Mouse (Mus musculus) hindbrain, postnatal 0 days (tissue): Measurements from ENCODE around the gene 4430402I18Rik. TPM values are rescaled to one million over a fixed set of nuclear protein-coding genes. Genes with fewer than 3 reads are reported as not detected.

Experiments used
- ATAC-seq: fragments of 200-750 bp; cut with Nextera tagmentation; 2 replicates; pipeline ENCODE4 v1.8.0; 2017; ENCODE audit warnings: mild to moderate bottlenecking, moderate TSS enrichment, moderate library complexity
- DNase-seq: peaks from one replicate; pipeline ENCODE4 v3.0.0-alpha.2; 2015; ENCODE audit warnings: low spot score
- H3K27ac ChIP-seq: fragments of 300-500 bp; sonication (generic); 2 replicates; pipeline ENCODE4 v1.5.1; 2014; ENCODE audit warnings: mild to moderate bottlenecking
- H3K27me3 ChIP-seq: fragments of 300-500 bp; sonication (generic); 2 replicates; pipeline ENCODE4 v1.6.1; 2014; ENCODE audit warnings: low read length, mixed read lengths; ENCODE audit not compliant: insufficient read depth
- H3K36me3 ChIP-seq: fragments of 300-500 bp; sonication (generic); 2 replicates; pipeline ENCODE4 v1.6.1; 2014; ENCODE audit warnings: low read length, mixed read lengths; ENCODE audit not compliant: insufficient read depth
- H3K4me1 ChIP-seq: fragments of 300-500 bp; sonication (generic); 2 replicates; pipeline ENCODE4 v1.6.1; 2014; ENCODE audit warnings: antibody characterized with exemption, low read length, mixed read lengths; ENCODE audit not compliant: insufficient read depth
- H3K4me2 ChIP-seq: fragments of 300-500 bp; sonication (generic); 2 replicates; pipeline ENCODE4 v1.6.1; 2014; ENCODE audit warnings: low read depth, mild to moderate bottlenecking, low read length, moderate library complexity, mixed read lengths
- H3K4me3 ChIP-seq: fragments of 300-500 bp; sonication (generic); 2 replicates; pipeline ENCODE4 v1.5.1; 2014; ENCODE audit warnings: low read length
- H3K9ac ChIP-seq: fragments of 300-500 bp; sonication (generic); replicated peaks from 2 replicates; pipeline ENCODE4 v1.6.1; 2014; ENCODE audit warnings: mild to moderate bottlenecking, low read length, moderate library complexity, mixed read lengths
- H3K9me3 ChIP-seq: fragments of 300-500 bp; sonication (generic); 2 replicates; pipeline ENCODE4 v1.6.1; 2016; ENCODE audit warnings: low read length, mixed read lengths
- CTCF ChIP-seq: IDR thresholded peaks from 2 replicates; pipeline ENCODE4 v1.5.1; 2016; ENCODE audit warnings: antibody characterized with exemption, control low read depth, low read depth
- WGBS: fragments of 180-500 bp; shearing (Covaris S2); extraction: QIAGEN DNeasy Blood & Tissue Kit; methylation state at CpG from one replicate; pipeline ENCODE4 v1.1.7; 2014; 5-methylcytosine and 5-hydroxymethylcytosine counted together
- polyA plus RNA-seq: library from polyadenylated mRNA; unstranded; fragments of >200 nt; fragmentation: Nextera tagmentation; extraction: Ambion mirVana; gene quantifications from 2 replicates; pipeline ENCODE4 v1.2.1, GENCODE M21; 2015
- total RNA-seq: library from RNA; depleted of rRNA; stranded (reverse); fragments of >200 nt; gene quantifications from 2 replicates; pipeline ENCODE4 v1.2.3, GENCODE M21; 2014

The 4430402I18Rik gene
- total and polyA plus RNA-seq, 2 experiments from 2014 or later = 1.7 to 2.4 TPM

DNA sequence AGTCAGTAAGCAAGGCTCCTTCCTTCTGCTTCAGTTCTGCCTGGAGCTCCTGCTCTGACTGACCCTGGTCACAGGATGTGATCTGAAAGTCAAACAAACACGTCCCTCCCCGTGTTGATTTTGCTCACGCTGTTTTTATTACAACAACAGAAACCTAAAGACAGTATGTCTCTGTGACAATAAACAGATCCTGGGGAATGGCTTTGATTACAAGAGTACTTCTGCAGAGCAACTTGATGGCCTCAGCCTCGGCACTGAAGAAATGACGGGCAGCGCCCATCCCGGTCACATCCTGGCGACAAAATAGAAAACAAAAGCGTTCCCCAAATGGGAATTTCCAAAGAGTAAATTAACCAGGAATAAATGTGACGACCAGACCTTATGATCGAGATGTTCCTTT, 2.7 kb upstream of the 4430402I18Rik start:
- no peak for ATAC-seq
- DNase-seq = no peak

DNA sequence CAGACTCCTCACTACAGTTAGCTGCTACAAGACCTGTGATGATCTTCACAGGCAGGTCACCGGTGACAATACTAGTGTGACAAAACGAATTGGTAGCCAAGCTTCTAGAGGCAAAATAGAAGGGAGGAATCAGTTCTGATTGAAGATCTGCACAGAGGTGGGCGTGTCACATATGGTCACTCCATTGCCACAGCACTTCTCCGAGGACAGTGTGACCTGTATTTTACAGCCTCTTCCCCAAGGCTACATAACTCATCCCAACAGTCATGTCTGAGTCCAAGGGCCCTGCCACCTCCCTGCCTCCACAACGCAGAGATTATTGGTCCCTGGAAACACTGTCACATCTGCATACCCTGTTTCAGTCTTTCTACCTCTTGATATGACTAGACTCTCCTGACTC, 1.6 kb upstream of the 4430402I18Rik start:
- H3K4me1 ChIP-seq = peaks cover 15% of the 10 kb centered on the region
- 91% methylated on average over 5 of the region's 5 CpGs for WGBS
- H3K27ac ChIP-seq = no peak overlapping the region
- H3K9me3 ChIP-seq = no peaks in the 10 kb centered on the region
- H3K27me3 ChIP-seq = no peaks in the 10 kb centered on the region
- no peak for DNase-seq
- no peak overlapping the region for H3K4me2 ChIP-seq
- ATAC-seq = no peak
- no peak for TF ChIP-seq CTCF
- H3K36me3 ChIP-seq = no peaks in the 10 kb centered on the region
- H3K9ac ChIP-seq = no peak overlapping the region
- no peak overlapping the region for H3K4me3 ChIP-seq

More for the DNA sequence above, 2.7 kb upstream of the 4430402I18Rik start:
- Histone ChIP-seq H3K9ac (no peak overlapping the region), H3K27ac (no peak overlapping the region), H3K9me3 (no peaks in the 10 kb centered on the region), H3K27me3 (no peaks in the 10 kb centered on the region), H3K36me3 (no peaks in the 10 kb centered on the region), H3K4me1 (peaks cover 10% of the 10 kb centered on the region), H3K4me2 (no peak overlapping the region), H3K4me3 (no peak overlapping the region)
- 81% methylated on average over 11 of the region's 11 CpGs for WGBS
- no peak for TF ChIP-seq CTCF

DNA sequence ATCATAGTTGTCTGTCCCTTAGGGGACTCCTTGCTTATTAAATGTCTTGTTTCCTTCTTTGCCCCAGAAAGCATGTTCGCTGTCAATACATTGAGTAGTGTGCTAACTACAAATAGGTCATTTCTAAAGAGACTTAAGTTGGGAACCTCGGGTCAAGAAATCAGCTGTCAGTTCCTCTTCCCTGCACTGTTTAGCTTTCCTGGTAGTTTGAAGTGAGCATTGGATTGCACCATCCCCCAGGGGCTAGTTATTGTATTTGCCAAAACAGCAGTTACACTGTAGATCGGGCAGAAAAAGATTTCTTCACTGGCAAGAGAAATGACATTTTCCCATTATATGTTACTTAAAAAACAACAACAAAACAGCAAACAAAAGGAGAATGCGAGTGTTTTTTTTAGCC, 578 bp upstream of the 4430402I18Rik start:
- ATAC-seq (no peak), DNase-seq (no peak)
- no peaks in the 10 kb centered on the region for H3K36me3 ChIP-seq
- WGBS = 69% methylated on average over 4 of the region's 4 CpGs
- no peak for TF ChIP-seq CTCF
- no peak overlapping the region for H3K27ac ChIP-seq
- H3K4me2 ChIP-seq = no peak overlapping the region
- H3K27me3 ChIP-seq = no peaks in the 10 kb centered on the region
- H3K4me1 ChIP-seq = peaks cover 15% of the 10 kb centered on the region
- no peak overlapping the region for H3K4me3 ChIP-seq
- no peaks in the 10 kb centered on the region for H3K9me3 ChIP-seq
- H3K9ac ChIP-seq = no peak overlapping the region

DNA sequence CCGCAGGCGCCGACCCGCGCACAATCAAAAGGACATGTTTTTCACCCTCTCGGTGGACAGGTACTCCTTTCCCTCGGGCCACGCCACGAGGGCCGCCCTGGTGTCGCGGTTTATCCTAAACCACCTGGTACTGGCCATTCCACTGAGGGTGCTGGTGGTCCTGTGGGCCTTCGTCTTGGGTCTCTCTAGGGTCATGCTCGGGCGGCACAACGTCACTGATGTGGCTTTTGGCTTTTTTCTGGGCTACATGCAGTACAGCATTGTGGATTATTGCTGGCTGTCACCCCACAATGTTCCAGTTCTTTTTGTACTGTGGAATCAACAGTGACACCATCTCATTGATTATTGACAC, 3.1 kb downstream of the 4430402I18Rik start:
- no peak for TF ChIP-seq CTCF
- peak; percentile 66 for ATAC-seq
- Histone ChIP-seq H3K27ac (peak overlapping the region; percentile 90), H3K9me3 (no peaks in the 10 kb centered on the region), H3K27me3 (no peaks in the 10 kb centered on the region), H3K4me1 (peaks cover 18% of the 10 kb centered on the region), H3K4me3 (peak overlapping the region; percentile 86), H3K4me2 (peak overlapping the region; percentile 87), H3K9ac (peak overlapping the region; percentile 88), H3K36me3 (no peaks in the 10 kb centered on the region)
- 1% methylated on average over 16 of the region's 16 CpGs for WGBS
- no peak for DNase-seq

DNA sequence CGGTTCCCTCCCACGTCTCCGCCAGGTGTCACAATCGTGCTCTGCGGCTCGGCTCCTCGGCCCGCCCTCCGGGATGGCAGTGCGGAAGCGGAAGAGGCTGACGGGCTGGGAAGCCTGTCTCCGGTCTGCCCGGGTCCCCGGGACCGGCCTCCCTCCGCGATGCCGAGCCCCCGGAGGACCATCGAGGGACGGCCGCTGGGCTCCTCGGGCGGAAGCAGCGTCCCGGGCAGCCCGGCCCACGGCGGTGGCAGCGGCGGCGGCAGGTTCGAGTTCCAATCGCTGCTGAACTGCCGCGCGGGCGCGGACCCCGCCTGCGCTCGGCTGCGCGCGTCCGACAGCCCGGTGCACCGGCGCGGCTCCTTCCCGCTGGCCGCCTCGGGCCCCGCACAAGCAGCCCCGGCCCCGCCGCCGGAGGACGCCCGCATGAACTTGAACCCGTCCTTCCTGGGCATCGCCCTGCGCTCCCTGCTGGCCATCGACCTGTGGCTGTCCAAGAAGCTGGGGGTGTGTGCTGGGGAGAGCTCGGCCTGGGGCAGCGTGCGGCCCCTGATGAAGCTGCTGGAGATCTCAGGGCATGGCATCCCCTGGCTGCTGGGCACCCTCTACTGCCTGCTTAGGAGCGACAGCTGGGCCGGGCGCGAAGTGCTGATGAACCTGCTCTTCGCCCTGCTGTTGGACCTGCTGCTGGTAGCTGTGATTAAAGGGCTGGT, 3.6 kb downstream of the 4430402I18Rik start, which contains the start of gene Plpp6:
Gene Plpp6 (plus strand): TSS at position 112 of the 710 bp plus-strand sequence.
- under 1% methylated on average over 64 of the region's 73 CpGs for WGBS

DNA sequence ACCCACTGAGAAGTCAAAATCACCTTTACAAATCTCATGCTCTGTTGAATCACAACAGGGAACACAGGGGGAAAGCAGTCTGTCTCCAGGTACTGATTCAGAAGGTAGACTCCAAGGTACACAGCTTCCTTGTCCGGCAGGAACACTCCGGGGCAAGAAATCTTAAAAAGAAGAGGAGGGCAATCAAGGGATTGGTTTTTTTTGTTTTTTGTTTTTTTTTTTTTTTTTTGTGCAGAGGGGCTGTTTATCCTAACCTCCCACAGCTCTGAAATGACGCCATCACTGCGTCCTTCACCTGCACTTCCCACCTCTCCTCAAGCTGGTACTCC, 4.1 kb downstream of the 4430402I18Rik start:
- Histone ChIP-seq H3K27ac (peak overlapping the region; percentile 90), H3K4me2 (peak overlapping the region; percentile 87), H3K9ac (peak overlapping the region; percentile 88), H3K27me3 (no peaks in the 10 kb centered on the region), H3K9me3 (no peaks in the 10 kb centered on the region), H3K4me1 (peaks cover 18% of the 10 kb centered on the region), H3K4me3 (peak overlapping the region; percentile 86), H3K36me3 (no peaks in the 10 kb centered on the region)
- no peak for DNase-seq
- 3% methylated on average over 4 of the region's 4 CpGs for WGBS
- ATAC-seq = 0 out of 2 replicates have a peak, but pooled peaks have one; percentile 4
- no peak for TF ChIP-seq CTCF

More for the DNA sequence above, 3.6 kb downstream of the 4430402I18Rik start, which contains the start of gene Plpp6:
- Histone ChIP-seq H3K4me1 (peaks cover 18% of the 10 kb centered on the region), H3K4me2 (peak within 1 kb of the TSS; percentile 87), H3K27me3 (no peaks in the 10 kb centered on the region), H3K27ac (peak within 1 kb of the TSS; percentile 90), H3K9ac (peak within 1 kb of the TSS; percentile 88), H3K4me3 (peak within 1 kb of the TSS; percentile 86), H3K9me3 (no peaks in the 10 kb centered on the region), H3K36me3 (no peaks in the 10 kb centered on the region)
- ATAC-seq (peak; percentile 87), DNase-seq (peak; percentile 88)
- peak; percentile 70 for TF ChIP-seq CTCF

DNA sequence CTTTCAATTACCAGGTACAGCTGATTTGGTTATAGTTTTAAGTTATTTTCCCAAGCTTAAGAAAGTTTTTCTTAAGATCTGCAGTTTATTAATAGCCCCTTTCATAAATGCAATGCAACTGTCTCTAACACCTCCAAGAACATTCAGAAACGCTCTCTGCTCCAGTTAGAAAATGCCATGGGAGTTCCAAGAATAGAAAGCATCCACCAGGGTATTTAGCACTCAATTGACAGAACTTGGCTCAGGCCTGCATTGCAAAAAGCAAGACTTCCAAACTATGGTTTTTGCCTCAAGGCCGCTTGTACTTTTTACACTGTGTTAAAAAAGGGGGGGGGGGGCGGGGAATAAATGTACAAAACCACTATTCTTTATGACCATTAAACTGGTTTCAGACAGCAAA, 4.5 kb downstream of the 4430402I18Rik start:
- no peaks in the 10 kb centered on the region for H3K27me3 ChIP-seq
- TF ChIP-seq CTCF = no peak
- H3K9me3 ChIP-seq = no peaks in the 10 kb centered on the region
- 0 out of 2 replicates have a peak overlapping the region, but pooled peaks have one; percentile 88 for H3K9ac ChIP-seq
- DNase-seq (peak; percentile 43), ATAC-seq (no peak)
- no peaks in the 10 kb centered on the region for H3K36me3 ChIP-seq
- peak overlapping the region; percentile 90; the same call in 1 of the 2 replicates for H3K27ac ChIP-seq
- H3K4me3 ChIP-seq = peak overlapping the region; percentile 86
- peaks cover 18% of the 10 kb centered on the region for H3K4me1 ChIP-seq
- WGBS = 26% methylated on average over 3 of the region's 3 CpGs
- peak overlapping the region; percentile 87 for H3K4me2 ChIP-seq
